Mouse (Mus musculus): ENCODE data around the gene Arcn1. TPM values are rescaled to one million over a fixed set of nuclear protein-coding genes. Genes with fewer than 3 reads are reported as not detected.

Arcn1 gene
- polyA plus RNA-seq, 1 experiment from 2014 or later = 219 TPM

GRCm38 (mm10) chr9:44715705-44716362, 51.8 kb downstream of the Arcn1 start:
- ATAC-seq (ENCODE audit: low FRiP score, low TSS enrichment) = no peak
- Histone ChIP-seq H3K9me3 (ENCODE audit: low read length) (no peaks in the 10 kb centered on the region), H3K9ac (replicated peaks; ENCODE audit: low read length) (no peak overlapping the region), H3K4me3 (ENCODE audit: low read length) (no peak overlapping the region), H3K4me1 (ENCODE audit: insufficient read depth, low read length) (peaks cover 11% of the 10 kb centered on the region), H3K36me3 (ENCODE audit: insufficient read depth, low read length) (peaks cover 31% of the 10 kb centered on the region), H3K27ac (ENCODE audit: low read length) (no peak overlapping the region), H3K27me3 (ENCODE audit: insufficient read depth, low read length) (no peaks in the 10 kb centered on the region), H3K4me2 (replicated peaks; ENCODE audit: low read depth, low read length) (no peak overlapping the region)
- WGBS = 94% methylated on average over 29 of the region's 29 CpGs

DNA sequence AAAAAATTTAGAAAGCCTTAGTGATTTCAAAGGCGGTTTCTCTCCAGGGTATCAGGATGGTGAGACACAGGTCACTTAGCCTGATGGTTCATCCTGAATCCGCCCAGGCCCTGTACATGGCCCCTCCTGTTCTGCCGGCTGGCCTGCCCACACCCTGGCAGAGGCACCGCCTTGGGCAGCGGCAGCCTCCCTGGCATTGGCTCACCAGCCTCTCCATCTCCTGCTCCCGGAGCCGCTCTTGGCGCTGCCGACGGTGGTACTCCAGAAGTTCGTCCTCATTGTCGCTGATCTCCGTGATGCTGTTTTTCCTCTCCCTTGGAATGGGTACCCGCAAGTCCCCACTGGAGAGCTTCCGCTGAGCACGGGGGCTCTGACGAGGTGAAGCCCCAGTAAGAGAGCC, 52.5 kb downstream of the Arcn1 start:
- ATAC-seq (ENCODE audit: low FRiP score, low TSS enrichment) = no peak
- Histone ChIP-seq H3K27me3 (ENCODE audit: insufficient read depth, low read length) (no peaks in the 10 kb centered on the region), H3K27ac (ENCODE audit: low read length) (no peak overlapping the region), H3K4me3 (ENCODE audit: low read length) (no peak overlapping the region), H3K4me2 (replicated peaks; ENCODE audit: low read depth, low read length) (no peak overlapping the region), H3K9me3 (ENCODE audit: low read length) (no peaks in the 10 kb centered on the region), H3K4me1 (ENCODE audit: insufficient read depth, low read length) (peaks cover 4% of the 10 kb centered on the region), H3K36me3 (ENCODE audit: insufficient read depth, low read length) (peaks cover 31% of the 10 kb centered on the region), H3K9ac (replicated peaks; ENCODE audit: low read length) (no peak overlapping the region)
- WGBS = 88% methylated on average over 17 of the region's 17 CpGs

DNA sequence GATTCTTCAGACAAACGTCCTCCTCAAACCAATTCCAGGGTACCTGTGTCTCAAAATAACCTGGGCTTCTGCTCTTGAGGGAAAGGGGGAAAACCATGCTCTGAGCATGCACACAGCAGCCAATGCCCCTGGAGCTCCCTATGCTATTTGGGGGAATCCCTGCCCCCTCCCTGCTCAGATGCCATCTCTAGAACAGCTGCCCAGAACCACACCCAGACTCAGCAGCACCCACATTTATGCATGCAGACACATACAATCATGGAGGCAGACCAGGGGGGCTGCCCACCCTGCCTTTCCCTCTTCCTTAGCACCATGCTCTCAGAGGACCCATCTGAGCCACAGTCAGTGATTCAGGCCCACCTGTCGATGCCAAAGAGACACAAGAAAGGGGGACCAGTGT, 54.1 kb downstream of the Arcn1 start:
- Histone ChIP-seq H3K27ac (ENCODE audit: low read length) (no peak overlapping the region), H3K36me3 (ENCODE audit: insufficient read depth, low read length) (peaks cover 31% of the 10 kb centered on the region), H3K27me3 (ENCODE audit: insufficient read depth, low read length) (no peaks in the 10 kb centered on the region), H3K9ac (replicated peaks; ENCODE audit: low read length) (no peak overlapping the region), H3K4me2 (replicated peaks; ENCODE audit: low read depth, low read length) (no peak overlapping the region), H3K4me1 (ENCODE audit: insufficient read depth, low read length) (peaks cover 6% of the 10 kb centered on the region), H3K4me3 (ENCODE audit: low read length) (no peak overlapping the region), H3K9me3 (ENCODE audit: low read length) (no peaks in the 10 kb centered on the region)
- ATAC-seq (ENCODE audit: low FRiP score, low TSS enrichment) = no peak
- WGBS = 69% methylated on average over 2 of the region's 2 CpGs

GRCm38 (mm10) chr9:44713080-44713479, 54.6 kb downstream of the Arcn1 start:
- H3K36me3 ChIP-seq (ENCODE audit: insufficient read depth, low read length) = peaks cover 31% of the 10 kb centered on the region
- no peak overlapping the region for H3K9ac ChIP-seq (replicated peaks; ENCODE audit: low read length)
- no peak overlapping the region for H3K4me3 ChIP-seq (ENCODE audit: low read length)
- H3K27me3 ChIP-seq (ENCODE audit: insufficient read depth, low read length) = no peaks in the 10 kb centered on the region
- no peak overlapping the region for H3K4me2 ChIP-seq (replicated peaks; ENCODE audit: low read depth, low read length)
- no peak overlapping the region for H3K27ac ChIP-seq (ENCODE audit: low read length)
- no peaks in the 10 kb centered on the region for H3K9me3 ChIP-seq (ENCODE audit: low read length)
- 84% methylated on average over 6 of the region's 6 CpGs for WGBS
- peaks cover 10% of the 10 kb centered on the region for H3K4me1 ChIP-seq (ENCODE audit: insufficient read depth, low read length)
- no peak for ATAC-seq (ENCODE audit: low FRiP score, low TSS enrichment)

- H3K27ac ChIP-seq (ENCODE audit: low read length) = no peak overlapping the region
- H3K4me1 ChIP-seq (ENCODE audit: insufficient read depth, low read length) = peaks cover 16% of the 10 kb centered on the region
- H3K4me3 ChIP-seq (ENCODE audit: low read length) = no peak overlapping the region
- no peaks in the 10 kb centered on the region for H3K27me3 ChIP-seq (ENCODE audit: insufficient read depth, low read length)
- H3K4me2 ChIP-seq (replicated peaks; ENCODE audit: low read depth, low read length) = no peak overlapping the region
- H3K36me3 ChIP-seq (ENCODE audit: insufficient read depth, low read length) = peaks cover 37% of the 10 kb centered on the region
- ATAC-seq (ENCODE audit: low FRiP score, low TSS enrichment) = no peak
- WGBS = 72% methylated on average over 17 of the region's 17 CpGs
- no peaks in the 10 kb centered on the region for H3K9me3 ChIP-seq (ENCODE audit: low read length)
- no peak overlapping the region for H3K9ac ChIP-seq (replicated peaks; ENCODE audit: low read length)
Observed at GRCm38 (mm10) chr9:44711602-44712001, 56.0 kb downstream of the Arcn1 start.

GRCm38 (mm10) chr9:44710213-44710612, 57.4 kb downstream of the Arcn1 start:
- Histone ChIP-seq H3K4me2 (replicated peaks; ENCODE audit: low read depth, low read length) (no peak overlapping the region), H3K4me3 (ENCODE audit: low read length) (no peak overlapping the region), H3K27me3 (ENCODE audit: insufficient read depth, low read length) (no peaks in the 10 kb centered on the region), H3K36me3 (ENCODE audit: insufficient read depth, low read length) (peaks cover 34% of the 10 kb centered on the region), H3K9ac (replicated peaks; ENCODE audit: low read length) (no peak overlapping the region), H3K9me3 (ENCODE audit: low read length) (no peaks in the 10 kb centered on the region), H3K4me1 (ENCODE audit: insufficient read depth, low read length) (peaks cover 16% of the 10 kb centered on the region), H3K27ac (ENCODE audit: low read length) (no peak overlapping the region)
- ATAC-seq (ENCODE audit: low FRiP score, low TSS enrichment) = no peak
- 87% methylated on average over 5 of the region's 5 CpGs for WGBS

GRCm38 (mm10) chr9:44709600-44709999, 58.0 kb downstream of the Arcn1 start:
- H3K9me3 ChIP-seq (ENCODE audit: low read length) = no peaks in the 10 kb centered on the region
- no peaks in the 10 kb centered on the region for H3K27me3 ChIP-seq (ENCODE audit: insufficient read depth, low read length)
- no peak overlapping the region for H3K9ac ChIP-seq (replicated peaks; ENCODE audit: low read length)
- no peak for ATAC-seq (ENCODE audit: low FRiP score, low TSS enrichment)
- H3K4me3 ChIP-seq (ENCODE audit: low read length) = no peak overlapping the region
- no peak overlapping the region for H3K4me2 ChIP-seq (replicated peaks; ENCODE audit: low read depth, low read length)
- WGBS = 55% methylated on average over 2 of the region's 2 CpGs
- peaks cover 34% of the 10 kb centered on the region for H3K36me3 ChIP-seq (ENCODE audit: insufficient read depth, low read length)
- peaks cover 16% of the 10 kb centered on the region for H3K4me1 ChIP-seq (ENCODE audit: insufficient read depth, low read length)
- no peak overlapping the region for H3K27ac ChIP-seq (ENCODE audit: low read length)

DNA sequence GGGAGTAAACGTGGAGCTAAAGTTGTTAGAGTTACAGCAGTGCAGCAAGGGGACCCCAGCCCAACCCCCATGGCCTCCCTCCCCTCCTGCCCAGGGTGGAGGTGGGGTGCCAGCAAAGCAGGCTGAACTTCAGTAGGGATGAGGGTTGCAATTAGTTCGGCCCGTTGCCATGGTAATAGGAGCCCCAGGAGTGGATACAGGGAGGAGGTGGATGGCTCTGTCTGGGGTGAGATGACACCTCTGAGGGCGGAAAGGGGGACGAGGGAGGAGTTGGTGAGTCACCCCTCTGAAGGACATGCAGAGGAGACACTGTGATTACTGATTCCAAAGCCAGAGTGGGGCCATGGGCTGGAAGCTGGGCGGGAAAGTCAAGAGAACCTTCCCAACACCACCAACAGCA, 58.7 kb downstream of the Arcn1 start:
- ATAC-seq (ENCODE audit: low FRiP score, low TSS enrichment) = peak; percentile 39; the same call in 1 of the 2 replicates
- Histone ChIP-seq H3K4me3 (ENCODE audit: low read length) (peak overlapping the region; percentile 53), H3K9ac (replicated peaks; ENCODE audit: low read length) (peak overlapping the region; percentile 58), H3K4me1 (ENCODE audit: insufficient read depth, low read length) (peaks cover 16% of the 10 kb centered on the region), H3K27me3 (ENCODE audit: insufficient read depth, low read length) (no peaks in the 10 kb centered on the region), H3K9me3 (ENCODE audit: low read length) (no peaks in the 10 kb centered on the region), H3K27ac (ENCODE audit: low read length) (peak overlapping the region; percentile 57; the same call in 1 of the 2 replicates), H3K36me3 (ENCODE audit: insufficient read depth, low read length) (peaks cover 39% of the 10 kb centered on the region), H3K4me2 (replicated peaks; ENCODE audit: low read depth, low read length) (peak overlapping the region; percentile 65)
- 19% methylated on average over 6 of the region's 6 CpGs for WGBS

DNA sequence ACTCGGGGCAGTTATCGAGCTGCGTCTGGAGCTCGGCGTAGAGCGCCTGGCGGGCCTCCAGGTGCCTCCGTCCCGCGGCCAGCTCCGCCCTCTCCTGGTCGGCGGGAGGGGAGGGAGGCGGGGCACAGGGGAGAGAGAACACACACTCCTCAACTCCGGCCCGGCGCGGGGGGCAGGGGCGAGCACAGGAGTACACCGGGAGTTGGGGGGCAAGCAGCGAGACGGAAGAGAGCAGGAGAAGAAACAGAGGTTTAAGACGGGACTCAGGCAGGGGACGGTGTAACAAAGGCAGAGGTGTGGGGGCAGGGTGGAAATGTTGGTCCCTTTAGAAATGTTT, 59.2 kb downstream of the Arcn1 start:
- 2% methylated on average over 23 of the region's 24 CpGs for WGBS
- H3K27me3 ChIP-seq (ENCODE audit: insufficient read depth, low read length) = no peaks in the 10 kb centered on the region
- peak overlapping the region; percentile 53 for H3K4me3 ChIP-seq (ENCODE audit: low read length)
- peak overlapping the region; percentile 58 for H3K9ac ChIP-seq (replicated peaks; ENCODE audit: low read length)
- ATAC-seq (ENCODE audit: low FRiP score, low TSS enrichment) = peak; percentile 87
- H3K4me1 ChIP-seq (ENCODE audit: insufficient read depth, low read length) = peaks cover 16% of the 10 kb centered on the region
- H3K27ac ChIP-seq (ENCODE audit: low read length) = peak overlapping the region; percentile 57; the same call in 1 of the 2 replicates
- peak overlapping the region; percentile 65 for H3K4me2 ChIP-seq (replicated peaks; ENCODE audit: low read depth, low read length)
- H3K9me3 ChIP-seq (ENCODE audit: low read length) = no peaks in the 10 kb centered on the region
- H3K36me3 ChIP-seq (ENCODE audit: insufficient read depth, low read length) = peaks cover 41% of the 10 kb centered on the region

DNA sequence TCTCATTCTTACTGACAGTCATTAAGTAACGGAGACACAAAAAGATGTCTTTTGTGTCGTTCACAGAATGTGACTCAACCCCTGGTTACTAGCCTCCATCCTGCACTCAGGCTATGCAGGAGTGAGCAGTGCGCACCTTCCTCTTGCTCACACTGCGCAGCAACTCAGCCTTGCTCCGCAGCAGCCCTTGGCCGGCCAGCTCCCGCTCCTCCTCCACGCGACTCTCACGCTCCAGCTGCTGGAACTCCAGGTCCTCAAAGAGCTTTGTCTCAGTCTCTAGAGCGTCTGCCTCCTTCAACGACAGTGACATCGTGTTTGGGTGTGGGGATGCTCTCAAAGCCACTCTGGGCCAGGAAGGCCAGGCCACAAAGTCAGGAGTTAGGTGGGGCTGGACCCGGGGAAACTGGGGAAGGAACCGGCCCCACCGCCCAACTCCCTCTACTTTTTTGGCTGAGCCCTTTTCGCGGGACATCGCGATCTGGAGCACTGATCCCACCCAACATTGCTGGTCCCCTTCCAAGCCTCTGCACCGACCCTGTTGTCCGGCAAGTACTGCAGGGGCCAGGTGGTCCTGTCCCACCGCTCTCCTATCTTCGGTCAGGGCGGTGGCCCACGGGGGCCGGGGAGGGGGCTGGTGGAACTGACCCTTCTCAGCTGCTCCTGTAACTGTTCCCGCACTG, 59.8 kb downstream of the Arcn1 start:
- 0 out of 2 replicates have a peak overlapping the region, but pooled peaks have one; percentile 27 for H3K27ac ChIP-seq (ENCODE audit: low read length)
- 14% methylated on average over 28 of the region's 28 CpGs for WGBS

More for the DNA sequence above, 59.8 kb downstream of the Arcn1 start:
- Histone ChIP-seq H3K27me3 (ENCODE audit: insufficient read depth, low read length) (no peaks in the 10 kb centered on the region), H3K4me3 (ENCODE audit: low read length) (peak overlapping the region; percentile 53), H3K4me2 (replicated peaks; ENCODE audit: low read depth, low read length) (peak overlapping the region; percentile 65), H3K9ac (replicated peaks; ENCODE audit: low read length) (peak overlapping the region; percentile 58), H3K36me3 (ENCODE audit: insufficient read depth, low read length) (peaks cover 41% of the 10 kb centered on the region), H3K4me1 (ENCODE audit: insufficient read depth, low read length) (peaks cover 16% of the 10 kb centered on the region), H3K9me3 (ENCODE audit: low read length) (no peaks in the 10 kb centered on the region)
- ATAC-seq (ENCODE audit: low FRiP score, low TSS enrichment) = peak; percentile 52
